Mouse (Mus musculus) liver, adult 2 months (tissue): ENCODE data around the gene Cnih1. TPM values are rescaled to one million over a fixed set of nuclear protein-coding genes. Genes with fewer than 3 reads are reported as not detected.

ENCODE experiments used
- DNase-seq: peaks from one replicate; pipeline ENCODE4 v3.0.0-alpha.2; 2011; ENCODE audit warnings: low read depth, low spot score; ENCODE audit errors: extremely low read depth
- H3K27ac ChIP-seq: fragments of 200-500 bp; replicated peaks from 2 replicates; pipeline ENCODE4 v1.5.1; 2012; ENCODE audit warnings: low read depth, mild to moderate bottlenecking, control low read depth, inconsistent platforms, low read length; ENCODE audit not compliant: insufficient read depth
- H3K27me3 ChIP-seq: fragments of 200-500 bp; 2 replicates; pipeline ENCODE4 v1.6.1; 2012; ENCODE audit warnings: mild to moderate bottlenecking, moderate library complexity, low read length, inconsistent platforms; ENCODE audit not compliant: control insufficient read depth, insufficient read depth
- H3K36me3 ChIP-seq: fragments of 200-500 bp; 2 replicates; pipeline ENCODE4 v1.6.1; 2012; ENCODE audit warnings: low read length, inconsistent platforms; ENCODE audit not compliant: control insufficient read depth, insufficient read depth
- H3K4me1 ChIP-seq: fragments of 200-500 bp; 2 replicates; pipeline ENCODE4 v1.6.1; 2011; ENCODE audit warnings: low read length; ENCODE audit not compliant: control insufficient read depth, insufficient read depth
- H3K4me3 ChIP-seq: fragments of 200-500 bp; 2 replicates; pipeline ENCODE4 v1.5.1; 2011; ENCODE audit warnings: low read depth, mild to moderate bottlenecking, control low read depth, low read length, moderate library complexity; ENCODE audit not compliant: insufficient read depth
- H3K79me2 ChIP-seq: fragments of 200-500 bp; 2 replicates; pipeline ENCODE4 v1.6.1; 2012; ENCODE audit warnings: inconsistent platforms, mild to moderate bottlenecking, low read length, moderate library complexity; ENCODE audit not compliant: control insufficient read depth, insufficient read depth
- H3K9ac ChIP-seq: fragments of 200-500 bp; 2 replicates; pipeline ENCODE4 v1.6.1; 2012; ENCODE audit warnings: low read depth, mild to moderate bottlenecking, control low read depth, inconsistent platforms, low read length
- CTCF ChIP-seq: fragments of 200-500 bp; IDR thresholded peaks from 2 replicates; pipeline ENCODE4 v1.5.1; 2011; ENCODE audit warnings: low read depth, low read length, control low read depth
- POLR2A ChIP-seq: fragments of 200-500 bp; IDR thresholded peaks from 2 replicates; pipeline ENCODE4 v1.6.1; 2011; ENCODE audit warnings: low read length, control low read depth; ENCODE audit not compliant: insufficient read depth; ENCODE audit errors: extremely low read depth
- WGBS: fragments of 180-500 bp; shearing (Covaris S2); methylation state at CpG from one replicate; pipeline ENCODE4 v1.1.7; 2018; 5-methylcytosine and 5-hydroxymethylcytosine counted together
- polyA plus RNA-seq: library from polyadenylated mRNA; depleted of rRNA; stranded (reverse); fragments of >200 nt; gene quantifications from 2 replicates; pipeline ENCODE4 v1.2.3, GENCODE M21; 2012
- total RNA-seq: library from RNA; depleted of rRNA; stranded (reverse); fragments of >200 nt; gene quantifications from 2 replicates; pipeline ENCODE4 v1.2.3, GENCODE M21; 2014

Cnih1 gene
- total and polyA plus RNA-seq, 2 experiments, result 51.8 to 69.5 TPM

DNA sequence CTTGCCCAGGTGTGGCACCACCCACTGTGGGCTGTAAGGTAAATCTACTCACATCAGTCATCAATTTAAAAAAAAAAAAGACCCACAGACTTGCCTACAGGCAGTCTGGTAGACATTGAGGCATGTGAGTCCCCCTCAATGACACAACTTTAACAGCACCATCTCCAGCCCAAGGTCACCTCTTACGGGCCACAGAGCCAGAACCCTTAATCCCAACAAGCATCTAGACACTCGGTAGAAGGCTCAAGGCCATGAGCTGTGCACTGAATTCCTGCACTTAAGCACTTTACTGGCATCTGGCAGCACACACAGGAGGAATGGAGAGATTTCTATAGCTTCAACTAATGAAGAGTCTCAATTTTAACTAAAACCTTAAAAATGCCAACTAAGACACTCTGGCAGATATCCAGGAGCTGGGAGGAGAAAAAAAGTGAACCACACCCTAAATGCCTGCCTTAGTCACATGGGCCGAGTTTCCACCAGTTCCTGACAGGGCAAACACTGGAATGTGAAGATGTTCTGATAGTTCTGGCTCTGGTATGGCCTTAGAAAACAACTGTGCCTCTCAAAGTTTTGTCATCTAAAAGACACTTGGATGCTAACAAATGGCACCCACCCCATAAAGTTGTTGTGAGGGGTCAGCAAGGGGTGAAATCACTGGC lies 12.6 kb upstream of the Cnih1 start:
- no peak for DNase-seq
- Histone ChIP-seq H3K79me2 (no peaks in the 10 kb centered on the region), H3K27me3 (no peaks in the 10 kb centered on the region), H3K27ac (no peak overlapping the region), H3K9ac (no peak overlapping the region), H3K36me3 (no peaks in the 10 kb centered on the region), H3K4me3 (no peak overlapping the region), H3K4me1 (peaks cover 4% of the 10 kb centered on the region; the same call in 1 of the 2 replicates)
- TF ChIP-seq CTCF (no peak), POLR2A (no peak)
- WGBS, result 79% methylated on average over 3 of the region's 3 CpGs

GRCm38 (mm10) chr14:46794157-46794556 lies 5.9 kb upstream of the Cnih1 start:
- WGBS, result 58% methylated on average over 5 of the region's 5 CpGs
- Histone ChIP-seq H3K79me2 (no peaks in the 10 kb centered on the region), H3K4me3 (no peak overlapping the region), H3K27ac (no peak overlapping the region), H3K4me1 (no peaks in the 10 kb centered on the region; the same call in 1 of the 2 replicates), H3K36me3 (no peaks in the 10 kb centered on the region), H3K9ac (no peak overlapping the region), H3K27me3 (no peaks in the 10 kb centered on the region)
- peak; percentile 68 for DNase-seq
- TF ChIP-seq CTCF (no peak), POLR2A (no peak)

GRCm38 (mm10) chr14:46790723-46791122 lies 2.5 kb upstream of the Cnih1 start:
- Histone ChIP-seq H3K27ac (no peak overlapping the region), H3K4me3 (no peak overlapping the region), H3K36me3 (no peaks in the 10 kb centered on the region), H3K79me2 (peaks cover 6% of the 10 kb centered on the region; the same call in 1 of the 2 replicates), H3K4me1 (peaks cover 14% of the 10 kb centered on the region), H3K9ac (no peak overlapping the region), H3K27me3 (no peaks in the 10 kb centered on the region)
- TF ChIP-seq POLR2A (no peak), CTCF (no peak)
- DNase-seq, result no peak
- WGBS, result 94% methylated on average over 6 of the region's 6 CpGs

DNA sequence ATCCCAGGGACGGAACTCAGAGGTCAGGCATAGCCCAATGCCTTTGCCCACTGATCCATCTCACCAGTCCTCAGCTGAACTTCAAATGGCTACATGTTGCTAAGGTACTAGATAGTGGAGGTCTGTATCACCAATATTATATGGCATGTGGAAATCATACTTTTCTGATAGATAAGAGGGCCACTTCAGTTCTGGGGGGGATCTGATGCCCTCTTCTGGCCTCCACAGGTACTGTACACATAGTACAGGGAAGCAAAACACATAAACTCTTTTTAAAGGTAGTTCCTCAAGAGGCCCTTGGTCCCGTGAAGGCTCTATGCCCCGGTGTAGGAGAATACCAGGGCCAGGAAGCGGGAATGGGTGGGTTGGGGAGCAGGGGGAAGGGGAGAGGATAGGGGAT lies 2.1 kb upstream of the Cnih1 start:
- H3K9ac ChIP-seq, result no peak overlapping the region
- DNase-seq, result no peak
- peaks cover 14% of the 10 kb centered on the region for H3K4me1 ChIP-seq
- no peak overlapping the region for H3K27ac ChIP-seq
- peaks cover 7% of the 10 kb centered on the region; the same call in 1 of the 2 replicates for H3K79me2 ChIP-seq
- WGBS, result 88% methylated on average over 4 of the region's 4 CpGs
- H3K4me3 ChIP-seq, result no peak overlapping the region
- no peaks in the 10 kb centered on the region for H3K27me3 ChIP-seq
- H3K36me3 ChIP-seq, result no peaks in the 10 kb centered on the region
- TF ChIP-seq CTCF (no peak), POLR2A (no peak)

- peaks cover 19% of the 10 kb centered on the region; the same call in 1 of the 2 replicates for H3K79me2 ChIP-seq
- H3K4me1 ChIP-seq, result peaks cover 14% of the 10 kb centered on the region
- H3K4me3 ChIP-seq, result peak overlapping the region; percentile 100
- no peaks in the 10 kb centered on the region for H3K27me3 ChIP-seq
- peak overlapping the region; percentile 64 for H3K27ac ChIP-seq
- 13% methylated on average over 8 of the region's 8 CpGs for WGBS
- H3K9ac ChIP-seq, result peak overlapping the region; percentile 38; the same call in 1 of the 2 replicates
- H3K36me3 ChIP-seq, result no peaks in the 10 kb centered on the region; the same call in 1 of the 2 replicates
- no peak for TF ChIP-seq POLR2A
- no peak for TF ChIP-seq CTCF
- DNase-seq, result no peak
Observed at GRCm38 (mm10) chr14:46788505-46788901, 292 bp upstream of the Cnih1 start.

DNA sequence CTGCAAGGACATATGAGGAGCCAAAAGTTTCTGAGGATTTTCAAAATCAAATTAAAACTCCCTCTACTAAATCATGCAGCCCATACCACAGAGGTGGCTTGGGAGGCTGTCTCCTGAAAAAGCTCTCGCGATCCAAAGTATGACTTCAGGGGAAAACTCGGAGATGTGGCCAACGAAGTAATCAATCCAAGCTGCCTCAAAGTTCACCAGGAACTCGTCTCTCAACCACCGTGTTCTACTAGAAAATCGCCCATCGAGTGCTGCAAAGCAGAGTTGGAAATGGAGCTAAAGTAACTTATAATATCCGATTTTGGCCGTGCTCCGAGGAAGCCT lies 791 bp downstream of the Cnih1 start:
- Histone ChIP-seq H3K4me1 (peaks cover 14% of the 10 kb centered on the region), H3K4me3 (peak overlapping the region; percentile 100), H3K9ac (peak overlapping the region; percentile 98), H3K27ac (peak overlapping the region; percentile 88), H3K79me2 (peaks cover 22% of the 10 kb centered on the region; the same call in 1 of the 2 replicates), H3K36me3 (peaks cover 4% of the 10 kb centered on the region), H3K27me3 (no peaks in the 10 kb centered on the region)
- WGBS, result 0% methylated on average over 11 of the region's 11 CpGs
- DNase-seq, result peak; percentile 61
- TF ChIP-seq CTCF, result no peak
- TF ChIP-seq POLR2A, result no peak
